Comparison of ENCODE assay signal across 25 mouse cellular contexts in the genomic region with DNA sequence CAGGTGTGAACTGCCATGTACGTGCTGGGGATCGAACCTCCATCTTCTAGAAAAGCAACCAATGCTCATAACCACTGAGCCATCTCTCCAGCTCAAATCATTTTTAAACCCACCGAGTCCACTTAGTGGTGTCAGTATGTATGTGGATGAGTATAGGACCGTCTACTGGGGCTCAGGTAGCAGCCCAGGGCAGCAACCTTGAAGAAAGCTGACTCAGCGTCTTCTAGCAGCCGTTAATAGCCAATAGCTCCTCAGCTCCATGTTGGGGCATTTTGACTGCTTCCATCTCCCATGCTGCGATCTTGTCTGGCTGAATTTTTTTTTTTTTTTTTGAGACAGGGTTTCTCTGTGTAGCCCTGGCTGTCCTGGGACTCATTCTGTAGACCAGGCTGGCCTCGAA. TPM values are rescaled to one million over a fixed set of nuclear protein-coding genes. Genes with fewer than 3 reads are reported as not detected.
A peak's percentile ranks its signal among the peaks of the same experiment; 100 is the strongest.
DNase-seq lines count a peak whose midpoint lies in the region; ATAC-seq and TF ChIP-seq lines count a peak whose summit lies in the region.
"Had no signal": no experiment of that assay in that cellular context is flagged by ENCODE, and none has a peak within 500 bp of the region (broad histone marks: within the 10 kb centered on the region; RNA-seq: fewer than 3 reads in every experiment).

No protein-coding gene starts in this region.

- H3K4me2 ChIP-seq in intestine, embryonic 14.5 days (ENCODE audit: low read length): no peak overlapping the region
- H3K4me2 ChIP-seq in intestine, embryonic 16.5 days (ENCODE audit: low read depth, low read length): no peak overlapping the region
- H3K4me2 ChIP-seq in CH12.LX (ENCODE audit: insufficient read depth, low read depth, poor library complexity, severe bottlenecking): no peak overlapping the region

- H3K36me3 ChIP-seq in intestine, embryonic 14.5 days (ENCODE audit: control insufficient read depth, insufficient read depth, low read length): no peaks in the 10 kb centered on the region
- H3K36me3 ChIP-seq in intestine, embryonic 16.5 days (ENCODE audit: control insufficient read depth, insufficient read depth, low read length): no peaks in the 10 kb centered on the region
- H3K36me3 ChIP-seq in CH12.LX (replicated peaks in 1 of 2; ENCODE audit: control insufficient read depth in 1 of 2, insufficient read depth in 1 of 2, low read length in 1 of 2): no peaks in the 10 kb centered on the region
- no peaks in the 10 kb centered on the region for H3K36me3 ChIP-seq in ES-E14 (ENCODE audit: control insufficient read depth, insufficient read depth, low read length, poor library complexity, severe bottlenecking)
- H3K36me3 ChIP-seq: G1E had no signal

- H3K27me3 ChIP-seq in intestine, embryonic 14.5 days (replicated peaks; ENCODE audit: control insufficient read depth, insufficient read depth, low read length): no peaks in the 10 kb centered on the region
- H3K27me3 ChIP-seq in intestine, embryonic 16.5 days (replicated peaks; ENCODE audit: control insufficient read depth, insufficient read depth, low read length): no peaks in the 10 kb centered on the region
- H3K27me3 ChIP-seq in CH12.LX (replicated peaks): peaks cover 40% of the 10 kb centered on the region

- peaks cover 10% of the 10 kb centered on the region for H3K4me1 ChIP-seq in intestine, embryonic 14.5 days (replicated peaks; ENCODE audit: control insufficient read depth, insufficient read depth, low read length)
- 0 out of 2 replicates have a peak, but pooled peaks cover 3% of the 10 kb centered on the region for H3K4me1 ChIP-seq in intestine, embryonic 16.5 days (ENCODE audit: control insufficient read depth, insufficient read depth, low read length)
- H3K4me1 ChIP-seq in CH12.LX (ENCODE audit: control insufficient read depth in 1 of 2, insufficient read depth in 2 of 2) (no peaks in the 10 kb centered on the region), ES-E14 (ENCODE audit: control insufficient read depth in 2 of 2, insufficient read depth in 2 of 2, low read length in 2 of 2, poor library complexity in 1 of 2) (no peaks in the 10 kb centered on the region)

- H3K9ac ChIP-seq in intestine, embryonic 14.5 days (ENCODE audit: low read length): no peak overlapping the region
- no peak overlapping the region for H3K9ac ChIP-seq in intestine, embryonic 16.5 days (ENCODE audit: low read depth, low read length)
- no peak overlapping the region for H3K9ac ChIP-seq in CH12.LX (ENCODE audit: insufficient read depth, low read depth)
- H3K9ac ChIP-seq in ES-E14 (ENCODE audit: insufficient read depth, low read depth, low read length, poor library complexity, severe bottlenecking): no peak overlapping the region

- dilution Hi-C loops in CH12.LX (cut with MboI; ENCODE audit: extremely low pct_ligation_motif_present, extremely low pct_unique_long_range_greater_than_20kb, low sequenced_read_pairs): no loop called here

- H3K9me3 ChIP-seq in intestine, embryonic 14.5 days (ENCODE audit: control insufficient read depth, low read length): no peaks in the 10 kb centered on the region
- no peaks in the 10 kb centered on the region; the same call in 1 of the 2 replicates for H3K9me3 ChIP-seq in intestine, embryonic 16.5 days (ENCODE audit: control insufficient read depth, low read length)
- peaks cover 6% of the 10 kb centered on the region for H3K9me3 ChIP-seq in CH12.LX (replicated peaks; ENCODE audit: low read length)
- H3K9me3 ChIP-seq in ES-E14 (ENCODE audit: control insufficient read depth, insufficient read depth, low read depth, low read length): no peaks in the 10 kb centered on the region
- H3K9me3 ChIP-seq: G1E had no signal

- WGBS in intestine, embryonic 14.5 days: 89% methylated on average over 8 of the region's 8 CpGs
- 90% methylated on average over 8 of the region's 8 CpGs for WGBS in intestine, embryonic 16.5 days

- ATAC-seq in intestine, embryonic 14.5 days (replicated peaks; ENCODE audit: low FRiP score, low TSS enrichment, low read depth): no peak
- ATAC-seq in intestine, embryonic 16.5 days: no peak
- ATAC-seq: activated CD4-positive, CD25-positive, alpha-beta regulatory T cell, adult 4 months; CD4-positive, CD25-positive, alpha-beta regulatory T cell, adult 4 months; Patski had no signal

- TF ChIP-seq CTCF in CH12.LX (conservative IDR thresholded peaks at IDR 0.05 in 1 of 2, IDR thresholded peaks at IDR 0.05 in 1 of 2; ENCODE audit: low read depth in 2 of 2, low read length in 2 of 2): no peak

- no peak overlapping the region for H3K27ac ChIP-seq in intestine, embryonic 14.5 days (ENCODE audit: low read depth)
- no peak overlapping the region for H3K27ac ChIP-seq in intestine, embryonic 16.5 days (ENCODE audit: low read length)
- H3K27ac ChIP-seq in CH12.LX (ENCODE audit: insufficient read depth, low read depth) (no peak overlapping the region), ES-E14 (ENCODE audit: insufficient read depth, low read depth, low read length, poor library complexity, severe bottlenecking) (no peak overlapping the region)

- H3K79me2 ChIP-seq in CH12.LX (replicated peaks; ENCODE audit: control insufficient read depth, extremely low read depth, insufficient read depth, poor library complexity, severe bottlenecking): no peaks in the 10 kb centered on the region

- no peak for TF ChIP-seq EP300 in CH12.LX (IDR thresholded peaks at IDR 0.05; ENCODE audit: low read length)

- H3K4me3 ChIP-seq in intestine, embryonic 14.5 days (ENCODE audit: low read depth, low read length): no peak overlapping the region
- H3K4me3 ChIP-seq in intestine, embryonic 16.5 days (ENCODE audit: low read length): no peak overlapping the region
- no peak overlapping the region for H3K4me3 ChIP-seq in CH12.LX (replicated peaks in 1 of 3; ENCODE audit: low read depth in 2 of 3, low read length in 2 of 3, poor library complexity in 1 of 3)
- H3K4me3 ChIP-seq in ES-E14 (ENCODE audit: insufficient read depth in 1 of 2, low read depth in 1 of 2, low read length in 2 of 2, poor library complexity in 1 of 2, severe bottlenecking in 1 of 2): no peak overlapping the region

- in situ Hi-C loops in CH12.LX (cut with MboI; ENCODE audit: low pct_ligation_motif_present, low pct_unique_long_range_greater_than_20kb, low sequenced_read_pairs) (no loop called here), ES-E14 (cut with MboI; ENCODE audit: low sequenced_read_pairs in 2 of 2, unreplicated experiment in 2 of 2) (no loop called here)

- no peak for TF ChIP-seq POLR2A in CH12.LX (IDR thresholded peaks at IDR 0.05; ENCODE audit: low read depth, low read length)

- no peak for TF ChIP-seq RAD21 in CH12.LX (IDR thresholded peaks at IDR 0.05; ENCODE audit: low read depth, low read length)

- DNase-seq in heart, adult 11 months: peak; percentile 36
- DNase-seq in heart, adult 8-10 months (ENCODE audit: low spot score): no peak
- DNase-seq in intestine, embryonic 14.5 days (ENCODE audit: low spot score): peak; percentile 45
- DNase-seq in CH12.LX (ENCODE audit: extremely low read depth) (no peak), ES-E14 (ENCODE audit: low read depth, low spot score) (no peak), adipocyte (ENCODE audit: low spot score) (no peak)
- no peak for DNase-seq in layer of hippocampus, adult 11-12 months (ENCODE audit: low spot score)
- DNase-seq: adrenal gland, adult 2 months; adrenal gland, adult 8-10 months; adrenal gland, postnatal 10 days; adrenal gland, postnatal 14 days; adrenal gland, postnatal 25 days; adrenal gland, postnatal 36 days; B cell, adult 2 months; cerebellum, adult 11 months; cerebellum, adult 11-12 months; cerebellum, adult 18-20 months; cerebellum, adult 2 months; cerebellum, adult 8-10 months had no signal

TF ChIP-seq in CH12.LX, 34 proteins besides CTCF, POLR2A, EP300 and RAD21:
- TF ChIP-seq MAFK (IDR thresholded peaks at IDR 0.05; ENCODE audit: insufficient replicate concordance, low read length): peak; percentile 70; the same call in 1 of the 2 replicates
- TF ChIP-seq RCOR1 (conservative IDR thresholded peaks at IDR 0.05; ENCODE audit: low read depth, low read length): no peak

TF ChIP-seq in ES-E14, 5 proteins besides CTCF, POLR2A, EP300 and RAD21:
- TF ChIP-seq HCFC1 (IDR thresholded peaks at IDR 0.05; ENCODE audit: borderline replicate concordance, insufficient read depth, low read length) (no peak), MAFK (IDR thresholded peaks at IDR 0.05; ENCODE audit: insufficient read depth, low read depth, low read length) (peak; percentile 83)
TF ChIP-seq in ES-E14: peak in this region for 1.

RNA-seq across cellular contexts. Expression of a gene that starts 26.6 kb away (rescaled TPM):
- total RNA-seq in heart, adult 8-10 months (2022): 100 to 1,000 TPM; 200 to 214 (median 203) TPM
- polyA plus RNA-seq in intestine, embryonic 14.5 days (2014; fragmentation: Nextera tagmentation; extraction: Ambion mirVana): 27.2 and 30.0 TPM in 2 replicates
- 32.7 and 33.7 TPM in 2 replicates for polyA plus RNA-seq in intestine, embryonic 16.5 days (2015; fragmentation: Nextera tagmentation; extraction: Ambion mirVana)
- total RNA-seq in CH12.LX (2012; rRNA removed): not detected in 2 replicates
- total RNA-seq in CH12.LX (2014; rRNA removed): not detected in 2 replicates
- polyA plus RNA-seq in CH12.LX (2012; ENCODE audit: insufficient read length, low read depth): not detected in 2 replicates
- 5.7 and 6.5 TPM in 2 replicates for total RNA-seq in ES-E14 (2012; rRNA removed)
- polyA plus RNA-seq: C2C12 had no signal

Comparison
In these comparisons a context has a peak if more than half of its experiments do, and no peak if none do; other contexts are left out.
1. DNase-seq: peak in heart, adult 11 months (single experiment) and intestine, embryonic 14.5 days (single experiment); none in heart, adult 8-10 months (single experiment), CH12.LX (single experiment), ES-E14 (single experiment), adipocyte (single experiment) and layer of hippocampus, adult 11-12 months (single experiment).
2. RNA of a gene that starts 26.6 kb away (total RNA-seq): 200 to 214 TPM in heart, adult 8-10 months; 5.7 to 6.5 TPM in ES-E14 and not detected in CH12.LX; every median in the first group is over 10 times any median in the second.